Mouse (Mus musculus): ENCODE measurements around the gene Abl1. TPM values are rescaled to one million over a fixed set of nuclear protein-coding genes. Genes with fewer than 3 reads are reported as not detected.

The Abl1 gene
- total RNA-seq, 2 experiments from 2014 or later: 45.5 to 46.0 TPM

GRCm38 (mm10) chr2:31776479-31776878 lies 88.3 kb downstream of the Abl1 start:
- DNase-seq (ENCODE audit: extremely low spot score in 1 of 2, low spot score in 1 of 2): no peak

GRCm38 (mm10) chr2:31779258-31779657 lies 91.1 kb downstream of the Abl1 start:
- DNase-seq (ENCODE audit: extremely low spot score in 1 of 2, low spot score in 1 of 2): no peak

- no peak for DNase-seq (ENCODE audit: extremely low spot score in 1 of 2, low spot score in 1 of 2)
Observed at GRCm38 (mm10) chr2:31782958-31783602, 94.9 kb downstream of the Abl1 start.

- DNase-seq (ENCODE audit: extremely low spot score in 1 of 2, low spot score in 1 of 2): peak; percentile 56 to 74
Observed at GRCm38 (mm10) chr2:31785074-31785473, 96.9 kb downstream of the Abl1 start.

- peak; percentile 64 to 88 for DNase-seq (ENCODE audit: extremely low spot score in 1 of 2, low spot score in 1 of 2)
Observed at GRCm38 (mm10) chr2:31787029-31787428, 98.9 kb downstream of the Abl1 start.

GRCm38 (mm10) chr2:31788227-31788626 lies 100.1 kb downstream of the Abl1 start:
- no peak for DNase-seq (ENCODE audit: extremely low spot score in 1 of 2, low spot score in 1 of 2)

- no peak for DNase-seq (ENCODE audit: extremely low spot score in 1 of 2, low spot score in 1 of 2)
Observed at GRCm38 (mm10) chr2:31789215-31789614, 101.0 kb downstream of the Abl1 start.

GRCm38 (mm10) chr2:31790728-31791251 lies 102.6 kb downstream of the Abl1 start:
- DNase-seq (ENCODE audit: extremely low spot score in 1 of 2, low spot score in 1 of 2): no peak

- DNase-seq (ENCODE audit: extremely low spot score in 1 of 2, low spot score in 1 of 2): no peak
Observed at GRCm38 (mm10) chr2:31791260-31791659, 103.1 kb downstream of the Abl1 start.

- DNase-seq (ENCODE audit: extremely low spot score in 1 of 2, low spot score in 1 of 2): no peak
Observed at GRCm38 (mm10) chr2:31792611-31793010, 104.4 kb downstream of the Abl1 start.

GRCm38 (mm10) chr2:31796943-31797342 lies 108.8 kb downstream of the Abl1 start:
- no peak for DNase-seq (ENCODE audit: extremely low spot score in 1 of 2, low spot score in 1 of 2)

GRCm38 (mm10) chr2:31801416-31801815 lies 113.2 kb downstream of the Abl1 start:
- DNase-seq (ENCODE audit: extremely low spot score in 1 of 2, low spot score in 1 of 2): no peak

- DNase-seq (ENCODE audit: extremely low spot score in 1 of 2, low spot score in 1 of 2): no peak
Observed at GRCm38 (mm10) chr2:31802811-31803210, 114.6 kb downstream of the Abl1 start.

- DNase-seq (ENCODE audit: extremely low spot score in 1 of 2, low spot score in 1 of 2): no peak
Observed at GRCm38 (mm10) chr2:31803480-31803879, 115.3 kb downstream of the Abl1 start.

- DNase-seq (ENCODE audit: extremely low spot score in 1 of 2, low spot score in 1 of 2): no peak
Observed at GRCm38 (mm10) chr2:31806639-31807382, 118.6 kb downstream of the Abl1 start.

- no peak for DNase-seq (ENCODE audit: extremely low spot score in 1 of 2, low spot score in 1 of 2)
Observed at GRCm38 (mm10) chr2:31808410-31809357, 120.5 kb downstream of the Abl1 start.

GRCm38 (mm10) chr2:31809358-31809740 lies 121.2 kb downstream of the Abl1 start:
- no peak for DNase-seq (ENCODE audit: extremely low spot score in 1 of 2, low spot score in 1 of 2)

GRCm38 (mm10) chr2:31810444-31810843 lies 122.3 kb downstream of the Abl1 start, which contains the start of gene Qrfp:
TSS of gene Qrfp (minus strand) at chr2:31810580.
- no peak for DNase-seq (ENCODE audit: extremely low spot score in 1 of 2, low spot score in 1 of 2)

- DNase-seq (ENCODE audit: extremely low spot score in 1 of 2, low spot score in 1 of 2): no peak
Observed at GRCm38 (mm10) chr2:31811086-31811958, 123.1 kb downstream of the Abl1 start.

- no peak for DNase-seq (ENCODE audit: extremely low spot score in 1 of 2, low spot score in 1 of 2)
Observed at GRCm38 (mm10) chr2:31813641-31814040, 125.5 kb downstream of the Abl1 start.

Measured in layer of hippocampus, postnatal 25 days (tissue).